Mouse (Mus musculus) thymus, adult 2 months (tissue): ENCODE measurements around the gene Ly86.

Source experiments
- CTCF ChIP-seq: fragments of 200-500 bp; IDR thresholded peaks from 2 replicates; pipeline ENCODE4 v1.5.1; 2012; ENCODE audit warnings: mild to moderate bottlenecking, control low read depth, low read length, moderate library complexity, borderline replicate concordance; ENCODE audit not compliant: control insufficient read depth, poor library complexity, insufficient read depth; ENCODE audit errors: extremely low read depth
- POLR2A ChIP-seq: fragments of 200-500 bp; IDR thresholded peaks from 2 replicates; pipeline ENCODE4 v1.6.1; 2012; ENCODE audit warnings: mild to moderate bottlenecking, low read length, control low read depth, moderate library complexity; ENCODE audit not compliant: control insufficient read depth, poor library complexity, insufficient read depth; ENCODE audit errors: extremely low read depth

- TF ChIP-seq CTCF (no peak), POLR2A (no peak)
Observed at GRCm38 (mm10) chr13:37337269-37337668, 7.7 kb upstream of the Ly86 start.
